Mouse (Mus musculus) midbrain, embryonic 13.5 days (tissue): ENCODE measurements around the gene Zfand2b. TPM values are rescaled to one million over a fixed set of nuclear protein-coding genes. Genes with fewer than 3 reads are reported as not detected.

Source experiments
- ATAC-seq: fragments of 200-750 bp; cut with Nextera tagmentation; 2 replicates; pipeline ENCODE4 v1.8.0; 2017; ENCODE audit warnings: mild to moderate bottlenecking, moderate TSS enrichment, moderate library complexity
- H3K27ac ChIP-seq: fragments of 300-500 bp; sonication (generic); 2 replicates; pipeline ENCODE4 v1.5.1; 2015; ENCODE audit warnings: inconsistent platforms, mild to moderate bottlenecking, moderate library complexity
- H3K27me3 ChIP-seq: fragments of 300-500 bp; sonication (generic); 2 replicates; pipeline ENCODE4 v1.6.1; 2015; ENCODE audit warnings: mild to moderate bottlenecking, inconsistent platforms
- H3K36me3 ChIP-seq: fragments of 300-500 bp; sonication (generic); 2 replicates; pipeline ENCODE4 v1.6.1; 2015; ENCODE audit warnings: mild to moderate bottlenecking, inconsistent platforms
- H3K4me1 ChIP-seq: fragments of 300-500 bp; sonication (generic); replicated peaks from 2 replicates; pipeline ENCODE4 v1.6.1; 2015; ENCODE audit warnings: inconsistent platforms
- H3K4me2 ChIP-seq: fragments of 300-500 bp; sonication (generic); replicated peaks from 2 replicates; pipeline ENCODE4 v1.6.1; 2015; ENCODE audit warnings: moderate library complexity, mild to moderate bottlenecking, inconsistent platforms
- H3K4me3 ChIP-seq: fragments of 300-500 bp; sonication (generic); replicated peaks from 2 replicates; pipeline ENCODE4 v1.5.1; 2015; ENCODE audit warnings: mild to moderate bottlenecking, inconsistent platforms
- H3K9ac ChIP-seq: fragments of 300-500 bp; sonication (generic); replicated peaks from 2 replicates; pipeline ENCODE4 v1.6.1; 2015; ENCODE audit warnings: mild to moderate bottlenecking, inconsistent platforms
- H3K9me3 ChIP-seq: fragments of 300-500 bp; sonication (generic); 2 replicates; pipeline ENCODE4 v1.6.1; 2016; ENCODE audit warnings: mild to moderate bottlenecking, inconsistent platforms
- WGBS: fragments of 180-500 bp; shearing (Covaris S2); methylation state at CpG from one replicate; pipeline ENCODE4 v1.1.7; 2015; 5-methylcytosine and 5-hydroxymethylcytosine counted together
- microRNA-seq: library from miRNA; unstranded; fragments of <30 nt; microRNA quantifications from one replicate; pipeline ENCODE4, GENCODE M21; 2016
- polyA plus RNA-seq: library from polyadenylated mRNA; unstranded; fragments of >200 nt; fragmentation: Nextera tagmentation; extraction: Ambion mirVana; gene quantifications from 2 replicates; pipeline ENCODE4 v1.2.1, GENCODE M21; 2015

The Zfand2b gene
- polyA plus RNA-seq, 1 experiment from 2014 or later: 39.2 TPM

- Histone ChIP-seq H3K4me1 (peaks cover 30% of the 10 kb centered on the region), H3K27me3 (peaks cover 73% of the 10 kb centered on the region), H3K27ac (no peak overlapping the region), H3K9me3 (no peaks in the 10 kb centered on the region), H3K4me2 (peak overlapping the region; percentile 95; the same call in 1 of the 2 replicates), H3K4me3 (peak overlapping the region; percentile 56; the same call in 1 of the 2 replicates), H3K36me3 (peaks cover 32% of the 10 kb centered on the region), H3K9ac (0 out of 2 replicates have a peak overlapping the region, but pooled peaks have one; percentile 68)
- ATAC-seq: no peak
- WGBS: 7% methylated on average over 6 of the region's 6 CpGs
Measured at GRCm38 (mm10) chr1:75217893-75218226, 49.4 kb downstream of the Zfand2b start.

- peak overlapping the region; percentile 95 for H3K4me2 ChIP-seq
- ATAC-seq: peak; percentile 77
- peak overlapping the region; percentile 68 for H3K9ac ChIP-seq
- peaks cover 25% of the 10 kb centered on the region for H3K4me1 ChIP-seq
- H3K4me3 ChIP-seq: peak overlapping the region; percentile 56
- peaks cover 27% of the 10 kb centered on the region for H3K36me3 ChIP-seq
- 3% methylated on average over 38 of the region's 38 CpGs for WGBS
- H3K9me3 ChIP-seq: no peaks in the 10 kb centered on the region
- H3K27me3 ChIP-seq: peaks cover 78% of the 10 kb centered on the region
- H3K27ac ChIP-seq: no peak overlapping the region
Measured at GRCm38 (mm10) chr1:75218227-75219001, 50.0 kb downstream of the Zfand2b start.

GRCm38 (mm10) chr1:75219078-75219477 lies 50.6 kb downstream of the Zfand2b start:
- Histone ChIP-seq H3K9ac (peak overlapping the region; percentile 68), H3K27me3 (peaks cover 78% of the 10 kb centered on the region), H3K4me1 (peaks cover 24% of the 10 kb centered on the region), H3K36me3 (peaks cover 20% of the 10 kb centered on the region), H3K9me3 (no peaks in the 10 kb centered on the region), H3K4me2 (peak overlapping the region; percentile 95), H3K4me3 (peak overlapping the region; percentile 56), H3K27ac (no peak overlapping the region)
- ATAC-seq: peak; percentile 90
- under 1% methylated on average over 24 of the region's 24 CpGs for WGBS

DNA sequence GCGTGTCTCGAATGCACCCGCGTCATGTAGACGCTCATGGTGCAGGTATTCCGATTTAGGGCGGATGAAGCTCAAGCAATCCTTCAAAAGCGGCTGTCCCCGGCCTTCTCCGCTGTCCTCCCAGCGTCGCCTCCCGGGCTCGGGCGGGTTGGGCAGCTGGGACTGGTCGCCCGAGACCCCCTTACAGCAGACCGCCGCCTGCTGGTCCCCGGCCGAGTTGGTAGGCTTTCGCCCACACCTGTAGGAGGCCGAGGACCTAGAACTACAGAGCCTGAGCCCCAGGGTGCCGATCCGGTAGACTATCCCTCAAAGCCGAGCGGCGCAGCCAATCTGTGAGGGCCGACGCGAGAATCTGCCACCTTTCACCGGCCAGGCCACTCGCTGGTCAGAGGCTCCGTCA lies 51.1 kb downstream of the Zfand2b start, which contains the start of gene Tuba4a:
Tuba4a (minus strand) TSS at position 335 of the 400 bp plus-strand sequence.
- Histone ChIP-seq H3K27ac (no peak within 1 kb of the TSS), H3K9ac (peak within 1 kb of the TSS; percentile 68), H3K36me3 (peaks cover 15% of the 10 kb centered on the region), H3K27me3 (peaks cover 78% of the 10 kb centered on the region), H3K4me2 (peak within 1 kb of the TSS; percentile 95), H3K4me1 (peaks cover 21% of the 10 kb centered on the region), H3K4me3 (peak within 1 kb of the TSS; percentile 56), H3K9me3 (no peaks in the 10 kb centered on the region)
- under 1% methylated on average over 34 of the region's 34 CpGs for WGBS
- peak; percentile 73 for ATAC-seq

Small RNA genes lying within 50 kb of the gene (microRNA-seq; reads per million reads assigned to microRNA genes)
- not detected for gene Gm27943

Other genes starting within 250 kb of the Zfand2b start
- gene Cfap65, start 233.0 kb upstream of the Zfand2b start, polyA plus RNA-seq: 0.24 and 0.42 TPM in 2 replicates
- 0.13 and 0.26 TPM in 2 replicates for gene Ihh, start 217.0 kb upstream of the Zfand2b start, polyA plus RNA-seq
- 8.6 and 8.7 TPM in 2 replicates for gene Nhej1, start 43.4 kb upstream of the Zfand2b start, polyA plus RNA-seq
- gene Slc23a3, start 34.8 kb upstream of the Zfand2b start, polyA plus RNA-seq: not detected in 2 replicates
- 66.7 and 68.5 TPM in 2 replicates for gene Cnppd1, start 25.9 kb upstream of the Zfand2b start, polyA plus RNA-seq
- 99.4 and 109 TPM in 2 replicates for gene Retreg2, start 25.9 kb upstream of the Zfand2b start, polyA plus RNA-seq
- gene Abcb6, start 11.7 kb downstream of the Zfand2b start, polyA plus RNA-seq: 37.8 and 38.3 TPM in 2 replicates
- gene Ankzf1, start 23.5 kb downstream of the Zfand2b start, polyA plus RNA-seq: 23.9 and 27.5 TPM in 2 replicates
- 39.8 and 43.1 TPM in 2 replicates for gene Atg9a, start 23.6 kb downstream of the Zfand2b start, polyA plus RNA-seq
- 24.3 and 24.9 TPM in 2 replicates for gene Glb1l, start 42.2 kb downstream of the Zfand2b start, polyA plus RNA-seq
- gene Stk16, start 42.2 kb downstream of the Zfand2b start, polyA plus RNA-seq: 137 and 152 TPM in 2 replicates
- 3.9 and 5.3 TPM in 2 replicates for gene Tuba4a, start 51.2 kb downstream of the Zfand2b start, polyA plus RNA-seq
- not detected in 2 replicates for gene A630095N17Rik, start 63.5 kb downstream of the Zfand2b start, polyA plus RNA-seq
- gene Dnajb2, start 67.8 kb downstream of the Zfand2b start, polyA plus RNA-seq: 47.6 and 56.7 TPM in 2 replicates
- 11.1 and 14.0 TPM in 2 replicates for gene Ptprn, start 95.9 kb downstream of the Zfand2b start, polyA plus RNA-seq
- gene Resp18, start 109.8 kb downstream of the Zfand2b start, polyA plus RNA-seq: 97.4 and 99.9 TPM in 2 replicates
- gene Dnpep, start 149.3 kb downstream of the Zfand2b start, polyA plus RNA-seq: 155 and 161 TPM in 2 replicates
- gene Des, start 191.7 kb downstream of the Zfand2b start, polyA plus RNA-seq: 0.84 and 1.1 TPM in 2 replicates
- 11.2 and 12.8 TPM in 2 replicates for gene Speg, start 206.7 kb downstream of the Zfand2b start, polyA plus RNA-seq